Comparison of ENCODE assay signal across 8 mouse cellular contexts in genomic region chr5:124438746-124439145, GRCm38 (mm10). TPM values are rescaled to one million over a fixed set of nuclear protein-coding genes. Genes with fewer than 3 reads are reported as not detected.
A peak's percentile ranks its signal among the peaks of the same experiment; 100 is the strongest.
DNase-seq lines count a peak whose midpoint lies in the region; ATAC-seq and TF ChIP-seq lines count a peak whose summit lies in the region.

No protein-coding gene starts in this region.

- peak overlapping the region; percentile 29 for H3K4me3 ChIP-seq in bone marrow, adult 2 months (replicated peaks; ENCODE audit: control insufficient read depth, low read depth, low read length)
- no peak overlapping the region for H3K4me3 ChIP-seq in intestine, embryonic 14.5 days (ENCODE audit: low read depth, low read length)
- H3K4me3 ChIP-seq in midbrain, embryonic 16.5 days (ENCODE audit: low read depth, low read length) = no peak overlapping the region

- no peaks in the 10 kb centered on the region for H3K27me3 ChIP-seq in intestine, embryonic 14.5 days (replicated peaks; ENCODE audit: control insufficient read depth, insufficient read depth, low read length)
- H3K27me3 ChIP-seq in midbrain, embryonic 16.5 days (ENCODE audit: control insufficient read depth, insufficient read depth, low read depth, low read length) = no peaks in the 10 kb centered on the region

- peak overlapping the region; percentile 50 for H3K27ac ChIP-seq in bone marrow, adult 2 months (ENCODE audit: control insufficient read depth, insufficient read depth, low read depth, low read length, poor library complexity)
- 0 out of 2 replicates have a peak overlapping the region, but pooled peaks have one; percentile 6 for H3K27ac ChIP-seq in intestine, embryonic 14.5 days (ENCODE audit: low read depth)
- H3K27ac ChIP-seq in midbrain, embryonic 16.5 days (ENCODE audit: low read length) = no peak overlapping the region

- no peaks in the 10 kb centered on the region for H3K36me3 ChIP-seq in intestine, embryonic 14.5 days (ENCODE audit: control insufficient read depth, insufficient read depth, low read length)
- H3K36me3 ChIP-seq in midbrain, embryonic 16.5 days (ENCODE audit: control insufficient read depth, insufficient read depth, low read length) = no peaks in the 10 kb centered on the region

- no peaks in the 10 kb centered on the region for H3K9me3 ChIP-seq in intestine, embryonic 14.5 days (ENCODE audit: control insufficient read depth, low read length)
- H3K9me3 ChIP-seq in midbrain, embryonic 16.5 days (replicated peaks; ENCODE audit: control insufficient read depth, low read length, poor library complexity, severe bottlenecking) = no peaks in the 10 kb centered on the region

- no peak overlapping the region for H3K9ac ChIP-seq in intestine, embryonic 14.5 days (ENCODE audit: low read length)
- H3K9ac ChIP-seq in midbrain, embryonic 16.5 days (ENCODE audit: low read depth, low read length) = no peak overlapping the region

- H3K4me1 ChIP-seq in bone marrow, adult 2 months (ENCODE audit: control insufficient read depth, insufficient read depth, low read length) = peaks cover 6% of the 10 kb centered on the region
- H3K4me1 ChIP-seq in intestine, embryonic 14.5 days (replicated peaks; ENCODE audit: control insufficient read depth, insufficient read depth, low read length) = peaks cover 8% of the 10 kb centered on the region; the same call in 1 of the 2 replicates
- H3K4me1 ChIP-seq in midbrain, embryonic 16.5 days (ENCODE audit: control insufficient read depth, insufficient read depth, low read length) = peaks cover 6% of the 10 kb centered on the region

- peak; percentile 15 for DNase-seq in kidney, adult 9 months
- no peak for DNase-seq in kidney, postnatal 14 days
- DNase-seq in intestine, embryonic 14.5 days (ENCODE audit: low spot score) = no peak
- DNase-seq in layer of hippocampus, postnatal 25 days (ENCODE audit: extremely low spot score in 1 of 2, low spot score in 1 of 2) = no peak
- no peak for DNase-seq in left cerebral cortex, adult 9 months (ENCODE audit: low spot score in 2 of 2)
- no peak for DNase-seq in left cerebral cortex, postnatal 4 days

- 61% methylated on average over 5 of the region's 5 CpGs for WGBS in bone marrow, adult 2 months
- WGBS in intestine, embryonic 14.5 days = 71% methylated on average over 5 of the region's 5 CpGs
- WGBS in midbrain, embryonic 16.5 days = 62% methylated on average over 5 of the region's 5 CpGs

- H3K4me2 ChIP-seq in intestine, embryonic 14.5 days (ENCODE audit: low read length) = peak overlapping the region; percentile 98
- H3K4me2 ChIP-seq in midbrain, embryonic 16.5 days (ENCODE audit: low read length) = peak overlapping the region; percentile 100

- intact Hi-C loops in left cerebral cortex, postnatal 4 days (cut with DNase I) = no loop called here

- TF ChIP-seq CTCF in bone marrow, adult 2 months (IDR thresholded peaks at IDR 0.05; ENCODE audit: control insufficient read depth, insufficient read depth, low read length) = no peak

- no peak for TF ChIP-seq POLR2A in bone marrow, adult 2 months (IDR thresholded peaks at IDR 0.05; ENCODE audit: borderline replicate concordance, control insufficient read depth, low read depth, low read length)

- ATAC-seq in intestine, embryonic 14.5 days (replicated peaks; ENCODE audit: low FRiP score, low TSS enrichment, low read depth) = no peak
- no peak for ATAC-seq in midbrain, embryonic 16.5 days

RNA-seq across cellular contexts. Expression of gene Kmt5a, which starts 1.0 kb away (rescaled TPM):
- 100.0 and 137 TPM in 2 replicates for polyA plus RNA-seq in bone marrow, adult 2 months (2011; ENCODE audit: insufficient read depth, insufficient read length, low replicate concordance, missing spikeins)
- polyA plus RNA-seq in intestine, embryonic 14.5 days (2014; fragmentation: Nextera tagmentation; extraction: Ambion mirVana) = 52.3 and 57.7 TPM in 2 replicates
- polyA plus RNA-seq in midbrain, embryonic 16.5 days (2015; fragmentation: Nextera tagmentation; extraction: Ambion mirVana) = 12.3 and 15.4 TPM in 2 replicates
- 10 to 100 TPM; 58.5 to 63.1 TPM for total RNA-seq in layer of hippocampus, postnatal 25 days (2021)
- 10 to 100 TPM; 45.2 to 55.7 TPM for total RNA-seq in left cerebral cortex, postnatal 4 days (2021)

RNA-seq across cellular contexts. Expression of gene Sbno1, which starts 12.9 kb away (rescaled TPM):
- 26.5 and 50.4 TPM in 2 replicates for polyA plus RNA-seq in bone marrow, adult 2 months (2011; ENCODE audit: insufficient read depth, insufficient read length, low replicate concordance, missing spikeins)
- 92.7 and 93.5 TPM in 2 replicates for polyA plus RNA-seq in intestine, embryonic 14.5 days (2014; fragmentation: Nextera tagmentation; extraction: Ambion mirVana)
- 94.5 and 113 TPM in 2 replicates for polyA plus RNA-seq in midbrain, embryonic 16.5 days (2015; fragmentation: Nextera tagmentation; extraction: Ambion mirVana)
- 100 to 1,000 TPM; 143 to 144 TPM for total RNA-seq in layer of hippocampus, postnatal 25 days (2021)
- total RNA-seq in left cerebral cortex, postnatal 4 days (2021) = 100 to 1,000 TPM; 126 to 131 TPM

RNA-seq across cellular contexts. Expression of gene Rilpl2, which starts 39.4 kb away (rescaled TPM):
- polyA plus RNA-seq in bone marrow, adult 2 months (2011; ENCODE audit: insufficient read depth, insufficient read length, low replicate concordance, missing spikeins) = 13.5 and 18.3 TPM in 2 replicates
- 37.2 and 38.8 TPM in 2 replicates for polyA plus RNA-seq in intestine, embryonic 14.5 days (2014; fragmentation: Nextera tagmentation; extraction: Ambion mirVana)
- 25.3 and 29.9 TPM in 2 replicates for polyA plus RNA-seq in midbrain, embryonic 16.5 days (2015; fragmentation: Nextera tagmentation; extraction: Ambion mirVana)
- 10 to 100 TPM; 18.7 to 22.7 TPM for total RNA-seq in layer of hippocampus, postnatal 25 days (2021)
- 10 to 100 TPM; 19.0 to 20.5 TPM for total RNA-seq in left cerebral cortex, postnatal 4 days (2021)

RNA-seq across cellular contexts. Expression of gene Snrnp35, which starts 44.2 kb away (rescaled TPM):
- 12.7 and 24.2 TPM in 2 replicates for polyA plus RNA-seq in bone marrow, adult 2 months (2011; ENCODE audit: insufficient read depth, insufficient read length, low replicate concordance, missing spikeins)
- polyA plus RNA-seq in intestine, embryonic 14.5 days (2014; fragmentation: Nextera tagmentation; extraction: Ambion mirVana) = 10.7 and 11.2 TPM in 2 replicates
- 19.9 and 21.7 TPM in 2 replicates for polyA plus RNA-seq in midbrain, embryonic 16.5 days (2015; fragmentation: Nextera tagmentation; extraction: Ambion mirVana)
- 10 to 100 TPM; 20.6 to 25.9 TPM for total RNA-seq in layer of hippocampus, postnatal 25 days (2021)
- total RNA-seq in left cerebral cortex, postnatal 4 days (2021) = 10 to 100 TPM; 26.4 to 33.6 TPM
